Mouse (Mus musculus) brain, embryonic 14.5 days (tissue): ENCODE measurements at regions not wholly inside any gene's neighbourhood (a gene's known extent, or its start where the extent isn't known, plus 50 kb on each side); places are given as distances from the start of the nearest gene placed in this dataset.
A peak's percentile ranks its signal among the peaks of the same experiment; 100 is the strongest.

Source experiments
- DNase-seq: peaks from one replicate; pipeline ENCODE4 v3.0.0-alpha.2; 2011; ENCODE audit warnings: low read depth
- CTCF ChIP-seq: fragments of 200-500 bp; IDR thresholded peaks from 2 replicates; pipeline ENCODE4 v1.5.1; 2012; ENCODE audit warnings: inconsistent platforms, mild to moderate bottlenecking, moderate library complexity, borderline replicate concordance; ENCODE audit not compliant: insufficient read depth, insufficient read length; ENCODE audit errors: extremely low read depth
- POLR2A ChIP-seq: fragments of 200-500 bp; IDR thresholded peaks from 2 replicates; pipeline ENCODE4 v1.6.1; 2012; ENCODE audit warnings: mild to moderate bottlenecking, inconsistent platforms, borderline replicate concordance; ENCODE audit not compliant: poor library complexity, insufficient read depth, insufficient read length, severe bottlenecking; ENCODE audit errors: extremely low read depth

DNA sequence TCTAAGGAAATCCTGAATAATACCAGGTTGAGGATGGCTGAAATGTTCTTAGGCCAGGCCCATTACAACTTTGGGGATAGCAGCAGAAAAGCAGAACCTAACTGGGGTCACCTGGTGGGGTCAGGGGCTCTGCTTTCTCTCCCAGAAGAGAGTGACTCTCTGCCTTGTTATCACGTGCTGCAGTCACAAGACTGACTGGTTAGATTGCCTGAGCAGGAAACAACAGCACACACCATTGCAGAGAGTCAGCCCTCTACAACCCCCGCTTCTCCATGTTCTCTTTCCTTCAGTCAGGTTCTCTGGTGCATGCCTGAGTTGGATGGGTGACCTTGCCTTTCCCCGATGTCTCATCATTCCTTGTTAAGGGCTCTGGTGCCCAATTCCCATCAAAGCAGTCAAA, 91.2 kb upstream of the Hsd17b12 start:
- DNase-seq: no peak
- no peak for TF ChIP-seq POLR2A
- TF ChIP-seq CTCF: no peak

- TF ChIP-seq CTCF (no peak), POLR2A (peak; percentile 25; the same call in 1 of the 2 replicates)
- peak; percentile 95 for DNase-seq
Measured at GRCm38 (mm10) chr2:94246851-94247471, 89.2 kb upstream of the Hsd17b12 start.

GRCm38 (mm10) chr2:94246180-94246611, 88.4 kb upstream of the Hsd17b12 start:
- TF ChIP-seq POLR2A: peak; percentile 17; the same call in 1 of the 2 replicates
- TF ChIP-seq CTCF: no peak
- peak; percentile 61 for DNase-seq

GRCm38 (mm10) chr2:94245305-94245959, 87.7 kb upstream of the Hsd17b12 start:
- TF ChIP-seq POLR2A: no peak
- peak; percentile 85 for TF ChIP-seq CTCF
- DNase-seq: peak; percentile 93

- TF ChIP-seq CTCF (no peak), POLR2A (no peak)
- no peak for DNase-seq
Measured at GRCm38 (mm10) chr2:94244140-94244539, 86.4 kb upstream of the Hsd17b12 start.

- TF ChIP-seq CTCF (peak; percentile 31; the same call in 1 of the 2 replicates), POLR2A (no peak)
- peak; percentile 45 for DNase-seq
Measured at GRCm38 (mm10) chr2:94243053-94243916, 85.5 kb upstream of the Hsd17b12 start.

- TF ChIP-seq CTCF (no peak), POLR2A (no peak)
- peak; percentile 7 for DNase-seq
Measured at GRCm38 (mm10) chr2:94242406-94243052, 84.8 kb upstream of the Hsd17b12 start.

- TF ChIP-seq POLR2A (no peak), CTCF (no peak)
- DNase-seq: no peak
Measured at GRCm38 (mm10) chr2:94242051-94242397, 84.3 kb upstream of the Hsd17b12 start.

GRCm38 (mm10) chr2:94241301-94242050, 83.7 kb upstream of the Hsd17b12 start:
- no peak for TF ChIP-seq POLR2A
- no peak for TF ChIP-seq CTCF

GRCm38 (mm10) chr2:94240411-94240810, 82.6 kb upstream of the Hsd17b12 start:
- no peak for TF ChIP-seq CTCF
- no peak for TF ChIP-seq POLR2A
- DNase-seq: peak; percentile 6

More at GRCm38 (mm10) chr2:94241301-94242050, 83.7 kb upstream of the Hsd17b12 start:
- peak; percentile 84 for DNase-seq

- no peak for DNase-seq
Measured at GRCm38 (mm10) chr2:94239573-94239972, 81.8 kb upstream of the Hsd17b12 start.

DNA sequence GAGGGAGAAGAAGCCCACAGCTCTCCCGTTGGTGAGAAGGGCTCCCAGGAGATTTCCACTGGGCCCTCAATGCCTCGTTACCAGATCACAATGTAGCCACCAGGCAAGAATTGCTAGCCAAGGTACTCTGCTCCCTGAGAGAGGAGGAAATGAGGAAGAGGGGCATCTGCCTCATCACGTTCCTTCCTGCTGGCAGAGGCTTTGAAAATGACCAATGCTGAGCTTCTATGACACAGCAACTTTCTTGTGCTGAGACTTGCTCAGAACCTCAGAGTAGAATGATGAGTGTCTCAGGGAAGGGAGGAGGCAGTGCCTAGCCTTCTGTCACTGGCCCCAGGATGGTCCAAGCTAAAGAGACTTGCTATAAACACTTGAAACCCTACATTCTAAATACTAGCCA, 78.7 kb upstream of the Hsd17b12 start:
- DNase-seq: no peak
- no peak for TF ChIP-seq CTCF
- no peak for TF ChIP-seq POLR2A

More at GRCm38 (mm10) chr2:94239573-94239972, 81.8 kb upstream of the Hsd17b12 start:
- TF ChIP-seq CTCF (no peak), POLR2A (no peak)

DNA sequence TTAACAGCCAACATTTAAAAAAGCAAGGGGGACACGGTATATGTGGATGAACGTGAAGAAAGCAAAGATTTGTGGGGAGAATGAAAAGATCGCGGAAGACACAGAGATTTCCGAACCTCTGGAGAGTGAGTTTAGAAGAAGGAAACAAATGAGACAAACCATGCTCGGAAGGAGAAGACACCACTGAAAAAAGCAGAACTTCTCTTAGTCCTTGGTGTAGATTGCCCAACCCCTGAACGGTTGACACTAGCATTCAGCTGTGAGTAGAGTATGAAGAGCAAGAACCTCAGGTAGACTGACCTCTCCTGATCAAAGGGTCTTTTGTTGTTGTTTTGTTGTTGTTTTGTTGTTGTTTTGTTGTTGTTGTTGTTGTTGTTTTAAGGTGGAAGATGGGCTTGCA, 75.8 kb upstream of the Hsd17b12 start:
- no peak for TF ChIP-seq POLR2A
- no peak for TF ChIP-seq CTCF
- DNase-seq: no peak

DNA sequence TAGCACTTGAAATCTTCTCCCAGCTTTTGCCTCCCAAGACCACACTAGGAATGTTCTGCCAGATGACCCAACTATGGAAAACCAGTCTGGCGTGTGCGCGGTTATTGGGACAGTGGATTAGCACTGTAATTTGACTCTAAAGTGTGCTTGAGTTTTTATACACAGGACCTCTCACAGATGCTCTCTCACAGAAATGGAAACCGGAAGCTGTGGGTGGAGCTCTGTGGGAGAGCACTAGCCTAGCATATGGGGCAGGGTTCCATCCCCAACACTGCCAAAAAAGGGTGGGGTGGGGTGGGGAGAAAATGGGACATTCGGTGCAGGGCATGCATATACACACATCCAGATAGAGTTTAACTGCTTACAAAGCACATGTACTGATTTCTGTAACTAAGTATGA, 61.7 kb upstream of the Hsd17b12 start:
- no peak for DNase-seq
- TF ChIP-seq CTCF (no peak), POLR2A (no peak)
